ENCODE assay signal across 25 mouse cellular contexts in the genomic region with DNA sequence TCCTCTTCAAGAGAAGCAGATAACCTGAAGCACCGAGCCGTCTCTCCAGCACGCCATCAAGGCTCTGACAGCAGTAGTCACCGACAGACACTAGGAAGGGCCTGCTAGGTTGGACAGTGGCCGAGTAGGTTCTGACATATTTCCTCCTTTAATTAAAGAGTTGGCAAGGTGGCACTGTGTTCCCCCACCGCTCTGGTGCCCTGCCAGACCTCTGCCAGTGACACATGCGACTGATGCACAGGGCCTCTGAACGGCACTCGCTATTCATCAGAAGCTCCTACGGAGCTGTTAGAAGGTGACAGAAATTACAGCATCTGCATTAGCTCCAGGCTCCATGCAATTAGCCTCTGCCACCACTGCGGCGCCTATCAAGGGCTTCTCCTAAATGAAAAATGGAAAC. TPM values are rescaled to one million over a fixed set of nuclear protein-coding genes. Genes with fewer than 3 reads are reported as not detected.
DNase-seq lines count a peak whose midpoint lies in the region; ATAC-seq lines count a peak whose summit lies in the region.
"Had no signal": no experiment of that assay in that cellular context is flagged by ENCODE, and none has a peak within 500 bp of the region (broad histone marks: within the 10 kb centered on the region; RNA-seq: fewer than 3 reads in every experiment).

No protein-coding gene starts in this region.

- WGBS in forebrain, embryonic 13.5 days = 76% methylated on average over 12 of the region's 12 CpGs
- WGBS in forebrain, embryonic 11.5 days = 89% methylated on average over 12 of the region's 12 CpGs
- WGBS in neural tube, embryonic 13.5 days = 68% methylated on average over 12 of the region's 12 CpGs
- 66% methylated on average over 12 of the region's 12 CpGs for WGBS in neural tube, embryonic 15.5 days

- no peaks in the 10 kb centered on the region for H3K9me3 ChIP-seq in forebrain, embryonic 13.5 days (replicated peaks)
- no peaks in the 10 kb centered on the region for H3K9me3 ChIP-seq in forebrain, embryonic 11.5 days (ENCODE audit: control insufficient read depth, low read length)
- H3K9me3 ChIP-seq in neural tube, embryonic 13.5 days = no peaks in the 10 kb centered on the region
- no peaks in the 10 kb centered on the region for H3K9me3 ChIP-seq in neural tube, embryonic 15.5 days (replicated peaks)
- H3K9me3 ChIP-seq: embryonic facial prominence, embryonic 12.5 days; forebrain, embryonic 12.5 days; heart, embryonic 12.5 days; hindbrain, embryonic 10.5 days; intestine, embryonic 15.5 days; limb, embryonic 13.5 days; liver, embryonic 12.5 days had no signal

- no peak overlapping the region for H3K4me2 ChIP-seq in forebrain, embryonic 13.5 days
- no peak overlapping the region for H3K4me2 ChIP-seq in forebrain, embryonic 11.5 days (ENCODE audit: low read depth, low read length, severe bottlenecking)
- H3K4me2 ChIP-seq in neural tube, embryonic 13.5 days = no peak overlapping the region
- H3K4me2 ChIP-seq in neural tube, embryonic 15.5 days = no peak overlapping the region
- H3K4me2 ChIP-seq: embryonic facial prominence, embryonic 12.5 days; forebrain, embryonic 12.5 days; heart, embryonic 12.5 days; intestine, embryonic 15.5 days; limb, embryonic 13.5 days; liver, embryonic 12.5 days; midbrain, embryonic 11.5 days had no signal

- no peak for ATAC-seq in forebrain, embryonic 13.5 days
- no peak for ATAC-seq in forebrain, embryonic 11.5 days (replicated peaks; ENCODE audit: low FRiP score)
- no peak for ATAC-seq in neural tube, embryonic 13.5 days (ENCODE audit: low read depth)
- no peak for ATAC-seq in neural tube, embryonic 15.5 days (ENCODE audit: low FRiP score)
- ATAC-seq: intestine, embryonic 15.5 days; liver, embryonic 12.5 days had no signal

- DNase-seq in forebrain, embryonic 11.5 days (ENCODE audit: low spot score) = no peak
- no peak for DNase-seq in neural tube, embryonic 10.5 days (ENCODE audit: extremely low spot score, low spot score)
- peak; percentile 76 for DNase-seq in cerebellum, adult 9-10 months
- DNase-seq in right cerebral cortex, postnatal 25 days = no peak
- DNase-seq in adrenal gland, adult 18-20 months (ENCODE audit: low spot score in 2 of 2) = no peak
- DNase-seq: adrenal gland, adult 2 months; heart, postnatal 10 days; kidney, adult 9 months; layer of hippocampus, postnatal 36 days; lung, adult 2 months; lung, postnatal 14 days; retina, postnatal 1 day; right cerebral cortex, postnatal 4 days; thymus, postnatal 36 days had no signal

- peaks cover 22% of the 10 kb centered on the region for H3K4me1 ChIP-seq in forebrain, embryonic 13.5 days
- H3K4me1 ChIP-seq in forebrain, embryonic 11.5 days (replicated peaks; ENCODE audit: control insufficient read depth, insufficient read depth, low read length) = no peaks in the 10 kb centered on the region
- peaks cover 21% of the 10 kb centered on the region for H3K4me1 ChIP-seq in neural tube, embryonic 13.5 days (replicated peaks)
- peaks cover 9% of the 10 kb centered on the region for H3K4me1 ChIP-seq in neural tube, embryonic 15.5 days
- H3K4me1 ChIP-seq: embryonic facial prominence, embryonic 12.5 days; heart, embryonic 12.5 days; intestine, embryonic 15.5 days; limb, embryonic 13.5 days; liver, embryonic 12.5 days had no signal

- H3K27me3 ChIP-seq in forebrain, embryonic 13.5 days = no peaks in the 10 kb centered on the region
- no peaks in the 10 kb centered on the region for H3K27me3 ChIP-seq in forebrain, embryonic 11.5 days (ENCODE audit: control insufficient read depth, insufficient read depth, low read length)
- H3K27me3 ChIP-seq in neural tube, embryonic 13.5 days = peaks cover 3% of the 10 kb centered on the region; the same call in 1 of the 2 replicates
- H3K27me3 ChIP-seq in neural tube, embryonic 15.5 days (replicated peaks) = peaks cover 3% of the 10 kb centered on the region; the same call in 1 of the 2 replicates
- H3K27me3 ChIP-seq: embryonic facial prominence, embryonic 12.5 days; intestine, embryonic 15.5 days had no signal

- H3K27ac ChIP-seq in forebrain, embryonic 13.5 days = 0 out of 2 replicates have a peak overlapping the region, but pooled peaks have one; percentile 19
- no peak overlapping the region for H3K27ac ChIP-seq in forebrain, embryonic 11.5 days (ENCODE audit: low read depth, low read length)
- peak overlapping the region; percentile 13; the same call in 1 of the 2 replicates for H3K27ac ChIP-seq in neural tube, embryonic 13.5 days (replicated peaks)
- H3K27ac ChIP-seq in neural tube, embryonic 15.5 days (replicated peaks) = peak overlapping the region; percentile 66; the same call in 1 of the 2 replicates
- H3K27ac ChIP-seq: embryonic facial prominence, embryonic 12.5 days; forebrain, embryonic 12.5 days; hindbrain, embryonic 10.5 days; intestine, embryonic 15.5 days; limb, embryonic 13.5 days; liver, embryonic 12.5 days had no signal

- no peaks in the 10 kb centered on the region for H3K36me3 ChIP-seq in forebrain, embryonic 13.5 days (ENCODE audit: poor library complexity, severe bottlenecking)
- no peaks in the 10 kb centered on the region for H3K36me3 ChIP-seq in forebrain, embryonic 11.5 days (ENCODE audit: control insufficient read depth, insufficient read depth, low read length)
- H3K36me3 ChIP-seq in neural tube, embryonic 13.5 days = no peaks in the 10 kb centered on the region
- H3K36me3 ChIP-seq in neural tube, embryonic 15.5 days = no peaks in the 10 kb centered on the region
- H3K36me3 ChIP-seq: embryonic facial prominence, embryonic 12.5 days; forebrain, embryonic 12.5 days; heart, embryonic 12.5 days; hindbrain, embryonic 10.5 days; intestine, embryonic 15.5 days; limb, embryonic 13.5 days; liver, embryonic 12.5 days had no signal

- no peak overlapping the region for H3K9ac ChIP-seq in forebrain, embryonic 13.5 days
- no peak overlapping the region for H3K9ac ChIP-seq in forebrain, embryonic 11.5 days (ENCODE audit: low read length)
- no peak overlapping the region for H3K9ac ChIP-seq in neural tube, embryonic 13.5 days
- no peak overlapping the region for H3K9ac ChIP-seq in neural tube, embryonic 15.5 days (replicated peaks)
- H3K9ac ChIP-seq: embryonic facial prominence, embryonic 12.5 days; forebrain, embryonic 12.5 days; heart, embryonic 12.5 days; intestine, embryonic 15.5 days; limb, embryonic 13.5 days; liver, embryonic 12.5 days had no signal

- no peak overlapping the region for H3K4me3 ChIP-seq in forebrain, embryonic 13.5 days
- no peak overlapping the region for H3K4me3 ChIP-seq in forebrain, embryonic 11.5 days (ENCODE audit: low read depth, low read length)
- H3K4me3 ChIP-seq in neural tube, embryonic 13.5 days = no peak overlapping the region
- no peak overlapping the region for H3K4me3 ChIP-seq in neural tube, embryonic 15.5 days (replicated peaks)
- H3K4me3 ChIP-seq: embryonic facial prominence, embryonic 12.5 days; forebrain, embryonic 12.5 days; heart, embryonic 12.5 days; hindbrain, embryonic 10.5 days; intestine, embryonic 15.5 days; limb, embryonic 13.5 days; liver, embryonic 12.5 days had no signal

RNA-seq across cellular contexts. Expression of gene Bcl11b, which starts 8.6 kb away (rescaled TPM):
- polyA plus RNA-seq in forebrain, embryonic 13.5 days (2015; fragmentation: Nextera tagmentation; extraction: Ambion mirVana) = 53.5 and 61.1 TPM in 2 replicates
- 19.4 and 24.2 TPM in 2 replicates for polyA plus RNA-seq in forebrain, embryonic 11.5 days (2014; fragmentation: Nextera tagmentation; extraction: Ambion mirVana)
- 33.5 and 34.9 TPM in 2 replicates for polyA plus RNA-seq in neural tube, embryonic 13.5 days (2015; fragmentation: Nextera tagmentation; extraction: Ambion mirVana)
- polyA plus RNA-seq in neural tube, embryonic 15.5 days (2015; fragmentation: Nextera tagmentation; extraction: Ambion mirVana) = 21.6 and 22.2 TPM in 2 replicates
- total RNA-seq in adrenal gland, adult 18-20 months (2021) = under 1 TPM; 0.13 to 0.61 TPM
